Mouse (Mus musculus) intestine, postnatal 0 days (tissue): ENCODE results near the gene Abcc5. TPM values are rescaled to one million over a fixed set of nuclear protein-coding genes. Genes with fewer than 3 reads are reported as not detected.
A peak's percentile ranks its signal among the peaks of the same experiment; 100 is the strongest.

Experiments
- ATAC-seq: fragments of 200-750 bp; cut with Nextera tagmentation; 2 replicates; pipeline ENCODE4 v1.8.0; 2017; ENCODE audit warnings: mild to moderate bottlenecking, moderate TSS enrichment, moderate library complexity
- H3K27ac ChIP-seq: fragments of 300-500 bp; sonication (generic); 2 replicates; pipeline ENCODE4 v1.5.1; 2014; ENCODE audit warnings: mild to moderate bottlenecking, low read depth, low read length, moderate library complexity
- H3K27me3 ChIP-seq: fragments of 300-500 bp; sonication (generic); replicated peaks from 2 replicates; pipeline ENCODE4 v1.6.1; 2014; ENCODE audit warnings: low read length, mixed read lengths; ENCODE audit not compliant: control insufficient read depth, insufficient read depth
- H3K36me3 ChIP-seq: fragments of 300-500 bp; sonication (generic); 2 replicates; pipeline ENCODE4 v1.6.1; 2014; ENCODE audit warnings: mild to moderate bottlenecking, moderate library complexity; ENCODE audit not compliant: control insufficient read depth, insufficient read depth
- H3K4me1 ChIP-seq: fragments of 300-500 bp; sonication (generic); replicated peaks from 2 replicates; pipeline ENCODE4 v1.6.1; 2014; ENCODE audit warnings: antibody characterized with exemption, low read length, mixed read lengths; ENCODE audit not compliant: control insufficient read depth, insufficient read depth
- H3K4me2 ChIP-seq: fragments of 300-500 bp; sonication (generic); replicated peaks from 2 replicates; pipeline ENCODE4 v1.6.1; 2014; ENCODE audit warnings: low read depth, mild to moderate bottlenecking, moderate library complexity
- H3K4me3 ChIP-seq: fragments of 300-500 bp; sonication (generic); 2 replicates; pipeline ENCODE4 v1.5.1; 2014; ENCODE audit warnings: low read depth, low read length
- H3K9ac ChIP-seq: fragments of 300-500 bp; sonication (generic); 2 replicates; pipeline ENCODE4 v1.6.1; 2014; ENCODE audit warnings: mild to moderate bottlenecking, low read depth, low read length
- H3K9me3 ChIP-seq: fragments of 300-500 bp; sonication (generic); 2 replicates; pipeline ENCODE4 v1.6.1; 2016; ENCODE audit warnings: mixed run types; ENCODE audit not compliant: control insufficient read depth
- CTCF ChIP-seq: sonication (generic); IDR thresholded peaks from 2 replicates; pipeline ENCODE4 v1.5.1; 2016; ENCODE audit warnings: low read depth, mild to moderate bottlenecking, control low read depth, antibody characterized with exemption, moderate library complexity
- WGBS: fragments of 180-500 bp; shearing (Covaris S2); extraction: QIAGEN DNeasy Blood & Tissue Kit; methylation state at CpG from one replicate; pipeline ENCODE4 v1.1.7; 2014; 5-methylcytosine and 5-hydroxymethylcytosine counted together
- polyA plus RNA-seq: library from polyadenylated mRNA; unstranded; fragments of >200 nt; fragmentation: Nextera tagmentation; extraction: Ambion mirVana; gene quantifications from 2 replicates; pipeline ENCODE4 v1.2.1, GENCODE M21; 2015

Abcc5 gene
- polyA plus RNA-seq, 1 experiment from 2014 or later, result 11.5 TPM

DNA sequence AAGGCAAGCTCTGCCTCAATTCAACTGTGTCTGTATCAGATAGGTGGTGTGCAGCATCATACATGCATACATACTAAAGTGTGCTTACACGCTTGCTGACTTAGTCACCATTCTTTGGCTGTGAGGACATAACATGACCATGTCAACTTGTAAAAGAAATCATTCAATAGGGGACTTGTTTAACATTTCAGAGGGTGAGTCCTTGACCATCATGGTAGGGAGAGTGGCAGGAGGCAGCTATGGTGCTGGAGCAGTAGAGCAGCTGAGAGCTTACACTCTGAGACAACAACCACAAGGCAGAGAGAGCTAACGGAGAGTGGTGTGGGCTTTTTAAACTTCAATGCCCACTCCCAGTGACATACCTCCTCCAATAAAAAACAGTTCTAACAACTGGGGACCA, 9.9 kb downstream of the Abcc5 start:
- Histone ChIP-seq H3K36me3 (0 out of 2 replicates have a peak, but pooled peaks cover 3% of the 10 kb centered on the region), H3K9ac (no peak overlapping the region), H3K27me3 (no peaks in the 10 kb centered on the region), H3K4me2 (no peak overlapping the region), H3K27ac (0 out of 2 replicates have a peak overlapping the region, but pooled peaks have one; percentile 41), H3K4me1 (no peaks in the 10 kb centered on the region), H3K9me3 (no peaks in the 10 kb centered on the region), H3K4me3 (no peak overlapping the region)
- no peak for TF ChIP-seq CTCF
- ATAC-seq, result no peak
- WGBS, result 94% methylated on average over 2 of the region's 2 CpGs

DNA sequence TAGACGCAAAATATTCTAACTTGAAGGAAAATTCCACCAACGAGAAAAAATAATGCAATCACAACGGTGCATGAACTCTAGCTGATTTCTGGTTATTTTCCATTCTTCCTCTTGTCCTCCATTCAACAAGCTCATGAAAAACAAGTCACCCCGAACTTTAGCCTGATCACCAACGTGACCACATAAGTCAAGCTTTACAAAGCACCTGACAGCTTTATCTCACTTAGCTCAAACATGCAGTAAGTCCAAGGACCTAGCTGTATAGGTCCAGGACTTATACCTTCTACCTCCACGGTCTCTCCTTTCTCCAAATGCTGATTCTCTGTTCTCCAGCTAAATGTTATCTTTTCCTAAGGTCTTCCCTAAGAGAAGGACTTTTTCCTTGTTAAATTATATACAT, 10.4 kb downstream of the Abcc5 start:
- no peaks in the 10 kb centered on the region for H3K9me3 ChIP-seq
- no peak overlapping the region for H3K9ac ChIP-seq
- H3K4me3 ChIP-seq, result no peak overlapping the region
- TF ChIP-seq CTCF, result no peak
- H3K4me2 ChIP-seq, result no peak overlapping the region
- 0 out of 2 replicates have a peak overlapping the region, but pooled peaks have one; percentile 41 for H3K27ac ChIP-seq
- H3K27me3 ChIP-seq, result no peaks in the 10 kb centered on the region
- 61% methylated on average over 6 of the region's 6 CpGs for WGBS
- ATAC-seq, result peak; percentile 72
- no peaks in the 10 kb centered on the region for H3K36me3 ChIP-seq
- no peaks in the 10 kb centered on the region for H3K4me1 ChIP-seq

DNA sequence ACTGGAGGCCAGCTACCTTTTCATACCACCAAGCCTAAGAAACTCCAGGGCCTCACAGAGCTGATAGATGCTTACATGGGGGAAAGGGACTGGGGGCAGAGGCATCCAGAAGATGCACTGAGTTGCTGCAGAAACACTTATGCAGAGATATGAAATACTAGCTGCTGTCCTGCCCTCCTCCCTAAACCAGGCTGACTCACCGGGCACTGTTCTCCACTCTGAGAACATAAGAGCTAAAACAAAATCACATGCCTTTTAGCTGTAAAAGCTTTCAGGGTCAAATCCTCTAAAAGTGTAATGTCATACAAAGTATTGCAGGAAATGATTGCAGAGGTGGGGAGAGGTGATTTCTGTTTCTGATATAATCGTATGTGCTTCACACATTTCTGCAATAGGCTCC, 11.0 kb downstream of the Abcc5 start:
- Histone ChIP-seq H3K27me3 (no peaks in the 10 kb centered on the region), H3K4me1 (no peaks in the 10 kb centered on the region), H3K4me3 (no peak overlapping the region), H3K27ac (no peak overlapping the region; the same call in 1 of the 2 replicates), H3K4me2 (no peak overlapping the region), H3K36me3 (no peaks in the 10 kb centered on the region), H3K9ac (no peak overlapping the region), H3K9me3 (no peaks in the 10 kb centered on the region)
- no peak for ATAC-seq
- no peak for TF ChIP-seq CTCF
- WGBS, result 66% methylated on average over 2 of the region's 2 CpGs

DNA sequence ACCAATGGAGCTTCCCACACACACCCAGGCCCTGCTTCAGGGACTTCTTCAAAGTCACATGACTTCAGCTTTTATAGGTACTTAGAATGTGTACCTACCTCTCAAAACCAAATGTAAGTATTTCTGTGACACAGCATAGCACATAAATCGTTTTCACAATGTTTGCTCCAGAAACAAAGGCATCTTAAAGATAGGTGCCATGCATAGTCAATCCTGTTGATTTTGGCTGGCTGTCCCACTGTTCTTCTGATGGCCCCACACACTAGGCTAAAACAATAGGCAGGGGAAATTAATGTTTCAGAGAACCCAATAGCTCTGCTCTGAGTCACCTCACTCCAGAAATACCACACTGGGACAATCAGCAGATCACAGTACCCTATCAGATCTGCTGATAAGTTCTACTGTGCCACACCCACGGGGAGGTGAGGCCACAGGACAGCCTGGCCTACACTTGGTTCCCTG, 12.3 kb downstream of the Abcc5 start:
- no peak overlapping the region for H3K4me2 ChIP-seq
- TF ChIP-seq CTCF, result no peak
- no peak for ATAC-seq
- H3K4me3 ChIP-seq, result no peak overlapping the region
- H3K36me3 ChIP-seq, result no peaks in the 10 kb centered on the region
- H3K9me3 ChIP-seq, result no peaks in the 10 kb centered on the region
- H3K9ac ChIP-seq, result no peak overlapping the region
- no peaks in the 10 kb centered on the region for H3K27me3 ChIP-seq
- WGBS, result 47% methylated on average over 2 of the region's 2 CpGs
- H3K27ac ChIP-seq, result no peak overlapping the region; the same call in 1 of the 2 replicates
- H3K4me1 ChIP-seq, result no peaks in the 10 kb centered on the region

DNA sequence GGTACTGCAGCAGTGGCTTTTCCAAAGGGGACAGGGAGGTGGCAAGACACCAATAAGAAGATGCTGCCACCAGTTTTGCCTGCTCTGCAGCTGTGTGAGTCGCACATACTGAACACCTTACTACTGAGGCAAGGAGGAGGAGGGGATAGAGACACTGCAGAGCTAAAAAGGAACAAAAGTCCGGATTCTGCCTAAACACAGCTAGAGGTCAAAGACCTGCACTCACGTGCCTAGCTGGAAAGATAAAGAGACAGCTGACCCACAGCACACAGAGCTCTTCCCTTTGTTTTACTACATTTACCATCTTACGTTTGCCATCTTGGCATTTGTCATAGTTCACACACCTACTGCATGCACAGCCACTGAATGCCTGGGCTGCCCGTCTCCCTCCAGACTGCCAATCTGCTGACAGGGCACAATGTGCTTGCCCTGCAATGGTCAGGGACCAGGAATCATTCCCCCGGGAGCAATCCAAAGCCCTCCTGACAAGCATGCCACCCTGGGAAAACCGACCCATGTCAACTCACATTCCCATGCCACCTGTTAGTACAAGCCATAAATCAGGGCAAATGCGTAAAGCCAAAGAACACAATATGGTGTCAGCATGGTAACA, 14.1 kb downstream of the Abcc5 start:
- no peaks in the 10 kb centered on the region for H3K36me3 ChIP-seq
- H3K4me2 ChIP-seq, result no peak overlapping the region
- H3K4me3 ChIP-seq, result no peak overlapping the region
- no peaks in the 10 kb centered on the region for H3K9me3 ChIP-seq
- ATAC-seq, result peak; percentile 29; the same call in 1 of the 2 replicates
- H3K27me3 ChIP-seq, result no peaks in the 10 kb centered on the region
- H3K9ac ChIP-seq, result no peak overlapping the region
- WGBS, result 59% methylated on average over 8 of the region's 8 CpGs
- TF ChIP-seq CTCF, result no peak
- H3K4me1 ChIP-seq, result no peaks in the 10 kb centered on the region
- no peak overlapping the region for H3K27ac ChIP-seq

DNA sequence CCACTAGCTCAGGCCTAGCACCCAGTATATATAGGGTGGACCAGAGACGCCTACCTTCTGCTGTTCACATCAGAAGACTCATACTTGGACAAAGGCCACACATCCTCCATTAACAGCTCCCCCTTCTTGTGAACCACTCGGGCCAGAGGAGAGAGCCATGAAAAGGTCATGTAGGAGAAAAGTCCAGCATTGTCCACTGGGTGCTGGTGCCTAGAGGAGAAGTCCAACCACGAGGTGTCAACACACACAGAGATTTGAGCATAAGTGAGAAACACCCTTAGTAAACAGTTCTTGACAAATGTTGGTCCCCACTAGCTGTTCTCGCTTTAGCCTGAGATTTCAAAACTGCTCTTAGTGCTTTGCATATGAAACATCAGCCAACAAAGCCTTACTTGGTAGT, 20.9 kb downstream of the Abcc5 start:
- no peak overlapping the region for H3K4me3 ChIP-seq
- no peak overlapping the region for H3K4me2 ChIP-seq
- H3K9me3 ChIP-seq, result no peaks in the 10 kb centered on the region
- H3K4me1 ChIP-seq, result no peaks in the 10 kb centered on the region
- H3K36me3 ChIP-seq, result peaks cover 4% of the 10 kb centered on the region; the same call in 1 of the 2 replicates
- no peak for TF ChIP-seq CTCF
- 81% methylated on average over 4 of the region's 4 CpGs for WGBS
- H3K27me3 ChIP-seq, result no peaks in the 10 kb centered on the region
- H3K9ac ChIP-seq, result no peak overlapping the region
- no peak overlapping the region for H3K27ac ChIP-seq
- no peak for ATAC-seq

DNA sequence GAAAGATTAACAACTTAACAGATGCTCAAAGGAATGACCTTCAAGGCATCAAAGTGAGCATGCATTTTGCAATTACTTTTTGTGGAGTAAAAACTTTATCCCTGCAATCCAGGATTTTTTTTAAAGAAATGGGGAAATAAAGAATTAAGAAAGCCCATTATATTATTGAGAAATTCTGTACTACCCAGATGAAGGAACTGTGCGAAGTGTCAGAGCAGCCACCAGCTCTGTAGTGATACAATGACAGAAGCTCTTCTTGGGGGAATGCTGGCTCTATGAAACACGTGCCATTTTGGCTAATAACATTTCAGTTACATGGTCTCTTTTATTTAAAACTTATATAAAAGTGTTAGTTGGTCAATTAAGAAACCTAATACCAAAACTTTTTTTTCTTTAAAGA, 22.9 kb downstream of the Abcc5 start:
- Histone ChIP-seq H3K4me2 (no peak overlapping the region), H3K9me3 (no peaks in the 10 kb centered on the region), H3K27ac (no peak overlapping the region), H3K36me3 (peaks cover 6% of the 10 kb centered on the region), H3K4me3 (no peak overlapping the region), H3K27me3 (no peaks in the 10 kb centered on the region), H3K4me1 (no peaks in the 10 kb centered on the region), H3K9ac (no peak overlapping the region)
- no peak for TF ChIP-seq CTCF
- 89% methylated on average over 2 of the region's 2 CpGs for WGBS
- ATAC-seq, result no peak
